Mouse (Mus musculus): ENCODE measurements around the gene Nell1. TPM values are rescaled to one million over a fixed set of nuclear protein-coding genes. Genes with fewer than 3 reads are reported as not detected.

The Nell1 gene
- polyA plus RNA-seq, 1 experiment from 2014 or later: 1.6 TPM

DNA sequence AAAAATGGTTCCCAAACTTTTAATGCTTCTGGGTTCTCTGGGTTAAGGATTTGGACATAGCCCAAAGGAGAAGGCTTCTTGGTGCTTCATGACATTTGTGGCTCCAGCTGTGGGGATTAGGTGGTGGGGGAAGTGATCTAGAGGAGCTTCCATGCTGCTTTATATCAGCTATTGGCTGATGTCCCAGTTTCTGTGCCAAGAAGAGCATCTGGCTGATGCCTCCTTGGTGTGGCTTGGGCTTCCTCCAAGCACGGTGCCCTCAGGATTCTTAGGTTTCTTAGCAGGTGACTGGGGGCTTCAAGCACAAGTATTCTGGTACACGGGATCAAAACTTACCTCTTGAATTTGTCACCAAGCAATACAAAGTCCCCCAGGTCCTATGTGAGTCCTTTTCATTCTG, 132.6 kb downstream of the Nell1 start:
- Histone ChIP-seq H3K27me3 (ENCODE audit: insufficient read depth, poor library complexity, severe bottlenecking) (no peaks in the 10 kb centered on the region), H3K27ac (no peak overlapping the region), H3K4me1 (replicated peaks) (0 out of 2 replicates have a peak, but pooled peaks cover 3% of the 10 kb centered on the region), H3K9me3 (no peaks in the 10 kb centered on the region), H3K36me3 (no peaks in the 10 kb centered on the region), H3K4me3 (no peak overlapping the region)
- 92% methylated on average over 2 of the region's 2 CpGs for WGBS
- no peak for DNase-seq (ENCODE audit: low spot score)

DNA sequence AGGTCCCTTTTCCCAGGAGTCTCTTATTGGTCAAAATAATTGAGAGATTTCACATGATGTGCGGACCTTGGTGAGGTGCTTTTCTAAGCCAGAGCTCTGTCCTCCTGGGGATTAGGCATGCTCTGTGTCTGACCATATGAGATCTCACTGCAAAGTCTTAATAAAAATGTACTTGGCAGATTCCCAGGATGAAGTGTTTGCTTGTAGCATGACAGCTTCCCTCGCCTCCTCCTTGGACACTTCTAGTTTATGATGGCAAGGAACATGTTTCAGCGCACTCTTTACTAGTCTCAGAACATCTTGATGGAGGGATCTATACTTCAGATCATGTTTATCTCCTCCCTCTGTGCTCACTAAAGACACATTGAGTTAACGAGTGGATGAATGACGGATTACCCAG, 143.7 kb downstream of the Nell1 start:
- Histone ChIP-seq H3K9me3 (no peaks in the 10 kb centered on the region), H3K36me3 (no peaks in the 10 kb centered on the region), H3K27me3 (ENCODE audit: insufficient read depth, poor library complexity, severe bottlenecking) (no peaks in the 10 kb centered on the region), H3K4me1 (replicated peaks) (no peaks in the 10 kb centered on the region), H3K4me3 (no peak overlapping the region), H3K27ac (no peak overlapping the region)
- 89% methylated on average over 5 of the region's 5 CpGs for WGBS
- no peak for DNase-seq (ENCODE audit: low spot score)

DNA sequence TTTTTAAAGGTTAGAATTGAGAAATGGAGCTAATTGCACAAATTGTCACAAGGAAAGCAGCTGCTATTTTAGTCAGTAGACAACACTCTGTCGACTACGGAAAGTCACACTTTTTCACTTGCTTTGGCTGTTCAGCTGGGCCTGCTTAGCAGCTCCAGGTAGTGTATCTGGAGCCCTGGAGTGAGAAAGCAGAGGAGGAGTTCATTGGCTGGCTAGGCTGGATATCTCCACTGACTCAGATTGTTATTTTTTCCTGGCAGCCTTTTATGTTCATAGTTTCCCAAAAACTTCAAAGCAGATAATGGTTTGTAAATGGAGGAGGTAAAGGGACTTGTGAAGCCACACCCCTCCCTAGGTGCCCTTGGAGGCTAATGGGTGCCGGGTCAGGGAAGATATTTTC, 163.0 kb downstream of the Nell1 start:
- WGBS: 85% methylated on average over 3 of the region's 3 CpGs
- no peak for DNase-seq (ENCODE audit: low spot score)
- no peaks in the 10 kb centered on the region for H3K36me3 ChIP-seq
- no peaks in the 10 kb centered on the region for H3K9me3 ChIP-seq
- no peak overlapping the region for H3K27ac ChIP-seq
- no peaks in the 10 kb centered on the region for H3K4me1 ChIP-seq (replicated peaks)
- no peak overlapping the region for H3K4me3 ChIP-seq
- H3K27me3 ChIP-seq (ENCODE audit: insufficient read depth, poor library complexity, severe bottlenecking): no peaks in the 10 kb centered on the region

DNA sequence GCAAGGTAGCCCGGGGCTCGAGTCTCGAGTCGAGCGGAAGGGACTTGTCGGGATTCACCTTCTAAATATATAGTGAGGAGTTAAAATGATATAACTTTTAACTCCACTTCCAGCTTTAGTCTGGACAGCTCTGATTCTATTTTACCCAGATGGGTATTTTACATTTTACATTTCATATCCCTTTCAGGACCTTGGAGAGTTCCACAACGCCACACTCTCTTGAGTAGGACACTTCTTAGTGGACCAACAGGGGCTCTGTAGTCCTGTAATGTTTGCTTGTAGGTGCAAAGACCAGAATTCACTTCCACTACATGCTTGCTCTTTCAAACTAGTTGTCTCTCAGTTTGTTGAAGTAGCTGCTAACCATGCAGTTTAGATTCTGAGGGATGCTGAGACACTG, 174.7 kb downstream of the Nell1 start:
- H3K36me3 ChIP-seq: no peaks in the 10 kb centered on the region

DNA sequence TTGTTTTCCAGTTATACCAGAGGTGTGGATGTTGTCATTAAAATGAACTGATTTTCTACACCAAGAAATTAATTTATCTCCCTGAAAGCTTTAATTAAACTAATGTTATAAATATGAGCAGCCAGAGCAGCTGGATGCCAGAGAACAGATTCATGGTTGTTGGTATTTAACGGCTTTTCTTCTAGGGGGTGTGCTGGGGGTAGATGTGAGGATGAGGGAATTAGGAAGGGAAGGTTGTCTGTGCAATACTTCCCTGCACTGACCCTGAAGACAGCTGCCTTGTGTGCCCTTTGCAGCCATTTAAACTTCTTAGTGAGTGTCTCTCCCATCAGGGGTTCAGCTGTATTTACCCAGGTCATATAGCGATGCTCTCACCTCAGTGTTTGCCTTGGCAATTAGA, 176.2 kb downstream of the Nell1 start:
- no peak for DNase-seq (ENCODE audit: low spot score)
- H3K27ac ChIP-seq: no peak overlapping the region
- H3K9me3 ChIP-seq: no peaks in the 10 kb centered on the region
- no peaks in the 10 kb centered on the region for H3K4me1 ChIP-seq (replicated peaks)
- WGBS: 83% methylated on average over 2 of the region's 2 CpGs
- no peaks in the 10 kb centered on the region for H3K27me3 ChIP-seq (ENCODE audit: insufficient read depth, poor library complexity, severe bottlenecking)
- no peak overlapping the region for H3K4me3 ChIP-seq
- H3K36me3 ChIP-seq: no peaks in the 10 kb centered on the region

More for the DNA sequence above, 174.7 kb downstream of the Nell1 start:
- H3K9me3 ChIP-seq: no peaks in the 10 kb centered on the region
- DNase-seq (ENCODE audit: low spot score): no peak
- no peaks in the 10 kb centered on the region for H3K4me1 ChIP-seq (replicated peaks)
- no peak overlapping the region for H3K27ac ChIP-seq
- H3K27me3 ChIP-seq (ENCODE audit: insufficient read depth, poor library complexity, severe bottlenecking): no peaks in the 10 kb centered on the region
- WGBS: 92% methylated on average over 7 of the region's 7 CpGs
- no peak overlapping the region for H3K4me3 ChIP-seq

DNA sequence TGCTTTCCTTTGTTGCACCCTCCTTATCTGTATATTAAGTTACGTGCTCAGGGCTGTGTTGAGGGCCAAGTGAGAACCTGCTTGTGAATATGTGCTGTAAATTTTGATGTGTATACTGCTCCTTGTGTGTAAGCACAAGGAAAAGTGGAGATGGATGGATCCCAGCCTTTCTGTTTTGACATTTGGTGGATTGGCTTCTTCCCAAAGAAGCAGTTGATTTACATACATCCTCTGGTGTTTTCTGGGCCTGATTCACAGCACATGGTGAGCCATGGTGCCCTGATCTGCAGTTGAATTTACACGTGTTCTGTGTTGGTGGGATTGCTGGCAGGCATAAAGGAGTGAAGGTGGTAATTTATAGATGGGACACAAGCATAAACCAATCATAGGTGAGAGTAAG, 179.0 kb downstream of the Nell1 start:
- Histone ChIP-seq H3K27ac (no peak overlapping the region), H3K9me3 (no peaks in the 10 kb centered on the region), H3K27me3 (ENCODE audit: insufficient read depth, poor library complexity, severe bottlenecking) (no peaks in the 10 kb centered on the region), H3K4me1 (replicated peaks) (no peaks in the 10 kb centered on the region), H3K4me3 (no peak overlapping the region), H3K36me3 (no peaks in the 10 kb centered on the region)
- WGBS: 83% methylated on average over 2 of the region's 2 CpGs
- DNase-seq (ENCODE audit: low spot score): no peak

DNA sequence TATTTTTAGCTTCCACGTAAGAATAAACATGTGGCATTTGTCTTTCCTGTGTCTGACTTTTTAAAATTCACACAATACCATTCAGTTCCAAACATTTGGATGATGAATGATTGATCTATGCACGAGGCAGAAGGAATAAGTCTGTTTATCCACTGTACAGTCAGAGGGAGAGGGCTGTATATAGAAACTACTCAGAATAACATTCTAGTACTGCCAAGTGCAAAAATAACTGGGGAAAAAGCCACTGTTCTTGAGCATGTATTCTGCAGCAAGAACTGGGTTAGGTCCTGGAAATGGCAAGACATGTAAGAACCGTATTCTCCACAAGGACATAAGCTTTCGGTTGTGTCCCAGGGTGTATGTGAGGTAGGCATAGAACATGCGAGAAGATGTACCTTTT, 187.9 kb downstream of the Nell1 start:
- Histone ChIP-seq H3K4me3 (no peak overlapping the region), H3K36me3 (no peaks in the 10 kb centered on the region), H3K9me3 (no peaks in the 10 kb centered on the region), H3K27me3 (ENCODE audit: insufficient read depth, poor library complexity, severe bottlenecking) (no peaks in the 10 kb centered on the region), H3K27ac (no peak overlapping the region), H3K4me1 (replicated peaks) (no peaks in the 10 kb centered on the region)
- WGBS: 89% methylated on average over 5 of the region's 5 CpGs
- DNase-seq (ENCODE audit: low spot score): no peak

DNA sequence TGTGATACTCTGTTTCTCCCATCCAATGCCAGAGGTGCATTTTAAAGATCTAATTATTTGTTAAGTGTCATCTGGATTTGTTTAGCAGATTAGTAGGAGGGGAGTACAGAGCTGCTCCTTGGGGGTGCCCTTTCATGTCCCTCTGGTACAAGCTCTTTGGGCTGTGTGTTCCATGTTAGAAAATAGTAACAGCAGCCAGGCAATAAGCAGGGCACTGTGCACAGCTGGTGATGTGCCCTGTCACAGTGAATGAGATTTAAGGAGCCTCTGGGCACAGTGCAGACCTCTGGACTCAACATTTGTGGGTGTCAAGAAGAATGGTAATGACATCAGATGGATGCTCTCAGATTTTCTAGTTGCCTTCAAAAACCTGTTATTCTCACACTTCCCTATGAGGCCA, 194.1 kb downstream of the Nell1 start:
- Histone ChIP-seq H3K36me3 (no peaks in the 10 kb centered on the region), H3K4me1 (replicated peaks) (no peaks in the 10 kb centered on the region), H3K4me3 (no peak overlapping the region), H3K9me3 (no peaks in the 10 kb centered on the region), H3K27me3 (ENCODE audit: insufficient read depth, poor library complexity, severe bottlenecking) (no peaks in the 10 kb centered on the region), H3K27ac (no peak overlapping the region)
- no peak for DNase-seq (ENCODE audit: low spot score)

DNA sequence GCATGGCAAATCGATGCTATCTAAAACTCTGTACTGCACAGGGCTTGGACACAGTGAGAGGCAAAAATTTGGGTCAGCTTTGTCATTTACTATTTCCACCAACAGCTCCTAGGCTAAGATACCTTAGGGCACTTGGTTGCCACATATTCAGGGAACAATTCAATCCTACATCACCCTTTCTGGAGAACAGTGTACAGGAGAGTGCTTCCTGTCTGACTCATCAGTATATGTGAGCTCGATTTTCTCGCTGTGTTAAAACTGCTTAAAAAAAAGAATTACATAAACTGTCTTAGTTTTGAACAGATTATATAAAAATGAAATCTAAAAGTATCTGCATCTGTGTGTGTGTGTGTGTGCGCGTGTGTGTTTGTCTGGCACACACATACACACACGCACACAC, 211.6 kb downstream of the Nell1 start:
- H3K27me3 ChIP-seq (ENCODE audit: insufficient read depth, poor library complexity, severe bottlenecking): no peaks in the 10 kb centered on the region
- H3K9me3 ChIP-seq: no peaks in the 10 kb centered on the region
- H3K4me3 ChIP-seq: no peak overlapping the region
- WGBS: 91% methylated on average over 6 of the region's 6 CpGs
- no peaks in the 10 kb centered on the region for H3K36me3 ChIP-seq
- no peaks in the 10 kb centered on the region for H3K4me1 ChIP-seq (replicated peaks)
- DNase-seq (ENCODE audit: low spot score): no peak
- no peak overlapping the region for H3K27ac ChIP-seq

DNA sequence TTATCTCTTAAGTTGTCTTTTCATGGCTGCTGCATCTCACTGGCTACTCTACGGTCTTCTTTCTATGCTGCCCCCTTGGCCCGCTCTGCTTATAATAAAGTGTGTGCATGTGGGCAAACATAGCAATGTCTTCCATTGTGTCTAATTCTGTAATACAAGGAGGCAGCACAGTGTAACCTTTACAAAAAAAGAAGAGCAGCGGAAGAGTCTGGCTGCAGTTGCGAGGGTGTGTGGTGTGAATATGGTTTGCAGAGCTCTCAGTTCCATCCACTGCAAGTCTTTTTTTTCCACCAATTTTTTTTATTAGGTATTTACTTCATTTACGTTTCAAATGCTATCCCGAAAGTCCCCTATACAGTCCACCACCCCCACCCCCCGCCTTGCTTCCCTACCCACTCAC, 219.3 kb downstream of the Nell1 start:
- Histone ChIP-seq H3K4me3 (no peak overlapping the region), H3K4me1 (replicated peaks) (no peaks in the 10 kb centered on the region), H3K27me3 (ENCODE audit: insufficient read depth, poor library complexity, severe bottlenecking) (no peaks in the 10 kb centered on the region), H3K27ac (no peak overlapping the region), H3K36me3 (no peaks in the 10 kb centered on the region), H3K9me3 (no peaks in the 10 kb centered on the region)
- 86% methylated on average over 7 of the region's 7 CpGs for WGBS
- DNase-seq (ENCODE audit: low spot score): no peak

DNA sequence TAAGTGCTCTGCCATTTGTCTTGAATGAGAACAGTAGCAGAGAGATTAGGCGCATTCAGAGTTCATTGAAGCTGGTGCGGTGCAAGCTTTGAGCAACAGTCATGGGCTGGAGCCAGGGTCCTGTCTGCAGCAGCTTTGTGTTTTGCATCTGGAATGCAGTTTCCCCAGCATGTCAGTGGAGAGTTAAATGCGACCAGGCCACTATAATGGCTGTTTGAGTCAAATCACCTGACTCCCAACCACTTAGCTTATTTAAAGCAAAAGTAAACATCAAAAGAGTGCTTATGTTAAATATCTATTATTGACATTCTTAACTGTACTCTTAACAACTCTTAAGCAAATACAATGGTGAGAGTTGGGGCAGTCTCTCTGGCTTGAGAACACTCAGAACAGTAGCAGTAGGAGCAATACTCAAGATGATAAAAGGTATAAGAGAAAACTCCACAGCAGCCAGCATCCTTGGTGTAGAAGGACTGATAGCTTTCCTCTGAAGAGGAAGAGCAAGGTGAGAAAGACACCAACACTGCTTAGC, 220.5 kb downstream of the Nell1 start:
- H3K36me3 ChIP-seq: no peaks in the 10 kb centered on the region
- 72% methylated on average over 3 of the region's 3 CpGs for WGBS

DNA sequence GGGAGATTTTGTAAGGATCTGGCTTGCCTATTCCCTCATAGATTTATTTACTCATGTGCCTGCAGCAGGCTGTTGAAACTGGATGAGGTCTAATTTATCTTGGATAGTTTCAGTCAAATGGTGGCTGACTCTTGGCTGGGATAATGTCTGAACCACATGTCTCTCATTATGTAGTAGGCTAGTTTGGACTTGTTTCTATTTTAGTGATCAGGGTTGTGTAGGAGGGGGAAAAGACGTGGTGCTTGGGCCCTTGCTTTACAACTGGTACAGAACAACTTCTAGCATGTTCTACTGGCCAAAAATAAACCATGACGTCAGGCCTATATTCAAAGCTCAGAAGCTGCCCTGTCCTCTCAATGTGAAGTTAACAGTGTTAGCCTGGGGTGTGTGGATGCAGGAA, 230.6 kb downstream of the Nell1 start:
- Histone ChIP-seq H3K27ac (no peak overlapping the region), H3K4me1 (replicated peaks) (no peaks in the 10 kb centered on the region), H3K9me3 (no peaks in the 10 kb centered on the region), H3K27me3 (ENCODE audit: insufficient read depth, poor library complexity, severe bottlenecking) (no peaks in the 10 kb centered on the region), H3K4me3 (no peak overlapping the region), H3K36me3 (no peaks in the 10 kb centered on the region)
- DNase-seq (ENCODE audit: low spot score): no peak
- WGBS: 76% methylated on average over 2 of the region's 2 CpGs

More for the DNA sequence above, 220.5 kb downstream of the Nell1 start:
- H3K4me3 ChIP-seq: no peak overlapping the region
- H3K9me3 ChIP-seq: no peaks in the 10 kb centered on the region
- H3K27me3 ChIP-seq (ENCODE audit: insufficient read depth, poor library complexity, severe bottlenecking): no peaks in the 10 kb centered on the region
- no peak overlapping the region for H3K27ac ChIP-seq
- H3K4me1 ChIP-seq (replicated peaks): no peaks in the 10 kb centered on the region
- DNase-seq (ENCODE audit: low spot score): no peak

DNA sequence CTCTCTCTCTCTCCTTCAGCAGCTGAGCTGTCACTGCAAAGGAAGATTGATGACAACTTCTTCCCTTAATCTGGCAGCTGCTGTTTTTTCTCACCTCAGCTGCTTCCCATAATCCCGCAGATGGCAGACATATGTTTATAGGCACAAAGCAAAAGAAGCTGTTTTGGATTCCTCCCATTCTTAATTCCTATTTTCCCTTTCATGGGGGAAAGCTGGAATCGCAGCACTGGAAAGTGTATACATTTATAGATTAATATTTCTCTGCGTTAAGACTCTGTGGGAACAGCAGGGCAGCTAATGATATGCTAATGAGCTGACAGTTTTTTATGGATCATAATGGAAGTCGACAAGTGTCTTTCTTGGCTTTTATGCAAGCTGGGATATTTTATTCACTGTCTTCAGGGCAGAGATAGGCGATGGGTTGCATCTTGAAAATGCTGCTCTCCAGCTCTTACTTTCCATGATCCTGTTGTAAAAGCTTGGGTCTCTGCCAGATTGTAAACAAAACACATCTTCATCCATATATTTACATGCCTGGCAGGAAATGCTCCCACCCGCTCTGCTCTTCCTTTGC, 236.1 kb downstream of the Nell1 start:
- Histone ChIP-seq H3K4me3 (no peak overlapping the region), H3K4me1 (replicated peaks) (no peaks in the 10 kb centered on the region), H3K27ac (no peak overlapping the region), H3K36me3 (no peaks in the 10 kb centered on the region), H3K27me3 (ENCODE audit: insufficient read depth, poor library complexity, severe bottlenecking) (no peaks in the 10 kb centered on the region), H3K9me3 (peaks cover 6% of the 10 kb centered on the region; the same call in 1 of the 2 replicates)
- 51% methylated on average over 6 of the region's 6 CpGs for WGBS
- no peak for DNase-seq (ENCODE audit: low spot score)

DNA sequence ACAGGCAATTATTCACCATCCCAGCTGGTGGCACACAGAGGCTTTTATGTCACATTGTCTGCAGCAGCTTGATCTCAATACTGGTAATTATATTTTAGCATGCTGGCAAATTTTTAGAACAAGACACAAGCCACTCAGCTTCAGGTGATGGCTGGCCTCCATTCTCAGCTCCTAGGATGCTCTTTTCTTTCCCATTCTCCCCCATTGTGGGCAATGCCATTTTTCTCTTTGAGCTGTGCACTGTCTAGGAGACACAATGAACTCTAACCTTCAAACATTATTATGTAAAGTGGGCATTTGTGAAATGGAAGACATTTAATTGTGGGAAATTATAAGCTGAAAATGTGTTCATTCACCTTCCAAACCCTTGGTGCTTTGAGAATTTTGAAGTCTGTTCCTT, 247.2 kb downstream of the Nell1 start:
- Histone ChIP-seq H3K4me3 (no peak overlapping the region), H3K4me1 (replicated peaks) (peaks cover 10% of the 10 kb centered on the region), H3K36me3 (no peaks in the 10 kb centered on the region), H3K27me3 (ENCODE audit: insufficient read depth, poor library complexity, severe bottlenecking) (peaks cover 64% of the 10 kb centered on the region), H3K9me3 (peaks cover 3% of the 10 kb centered on the region; the same call in 1 of the 2 replicates), H3K27ac (no peak overlapping the region)
- peak; percentile 20 for DNase-seq (ENCODE audit: low spot score)

Measured in hindbrain, embryonic 10.5 days (tissue).